8 mouse cellular contexts compared by ENCODE assay signal in genomic region chr5:105400424-105401375, GRCm38 (mm10). TPM values are rescaled to one million over a fixed set of nuclear protein-coding genes. Genes with fewer than 3 reads are reported as not detected.
A peak's percentile ranks its signal among the peaks of the same experiment; 100 is the strongest.
DNase-seq lines count a peak whose midpoint lies in the region; ATAC-seq and TF ChIP-seq lines count a peak whose summit lies in the region.

No protein-coding gene starts in this region.

- no peaks in the 10 kb centered on the region for H3K4me1 ChIP-seq in cerebellum, adult 2 months (ENCODE audit: control insufficient read depth, insufficient read depth, low read length)
- no peaks in the 10 kb centered on the region for H3K4me1 ChIP-seq in intestine, embryonic 16.5 days (ENCODE audit: control insufficient read depth, insufficient read depth, low read length)

- no peaks in the 10 kb centered on the region for H3K27me3 ChIP-seq in cerebellum, adult 2 months (ENCODE audit: control insufficient read depth, insufficient read depth, low read length)
- H3K27me3 ChIP-seq in intestine, embryonic 16.5 days (replicated peaks; ENCODE audit: control insufficient read depth, insufficient read depth, low read length) = no peaks in the 10 kb centered on the region

- no peak; the same call in 1 of the 2 replicates for ATAC-seq in cerebellum, adult (ENCODE audit: insufficient number of reproducible peaks, low FRiP score, low TSS enrichment)
- no peak for ATAC-seq in intestine, embryonic 16.5 days
- ATAC-seq in megakaryocyte progenitor cell, adult 5-6 weeks (replicated peaks; ENCODE audit: poor library complexity) = no peak

- H3K27ac ChIP-seq in cerebellum, adult 2 months (ENCODE audit: insufficient read depth, low read length) = peak overlapping the region; percentile 39; the same call in 1 of the 2 replicates
- H3K27ac ChIP-seq in intestine, embryonic 16.5 days (ENCODE audit: low read length) = no peak overlapping the region

- no peaks in the 10 kb centered on the region for H3K36me3 ChIP-seq in intestine, embryonic 16.5 days (ENCODE audit: control insufficient read depth, insufficient read depth, low read length)

- 33% methylated on average over 17 of the region's 17 CpGs for WGBS in cerebellum, adult 2 months
- WGBS in intestine, embryonic 16.5 days = 60% methylated on average over 17 of the region's 17 CpGs

- TF ChIP-seq POLR2A in cerebellum, adult 2 months (IDR thresholded peaks at IDR 0.05; ENCODE audit: borderline replicate concordance, insufficient read depth, low read length) = no peak

- peak; percentile 32 to 38 for DNase-seq in cerebellum, adult 2 months
- peak; percentile 31 for DNase-seq in right cerebral cortex, adult 18-20 months
- no peak for DNase-seq in right cerebral cortex, postnatal 4 days
- DNase-seq in mesoderm, embryonic 11.5 days (ENCODE audit: low read depth, low spot score) = peak; percentile 52
- DNase-seq in spleen, postnatal 10 days (ENCODE audit: low spot score in 2 of 2) = no peak

- H3K9ac ChIP-seq in intestine, embryonic 16.5 days (ENCODE audit: low read depth, low read length) = no peak overlapping the region

- H3K4me2 ChIP-seq in intestine, embryonic 16.5 days (ENCODE audit: low read depth, low read length) = 0 out of 2 replicates have a peak overlapping the region, but pooled peaks have one; percentile 6

- peak overlapping the region; percentile 66 for H3K4me3 ChIP-seq in cerebellum, adult 2 months (replicated peaks; ENCODE audit: insufficient read depth, low read depth, low read length)
- no peak overlapping the region for H3K4me3 ChIP-seq in intestine, embryonic 16.5 days (ENCODE audit: low read length)

- H3K9me3 ChIP-seq in intestine, embryonic 16.5 days (ENCODE audit: control insufficient read depth, low read length) = no peaks in the 10 kb centered on the region

- TF ChIP-seq CTCF in cerebellum, adult 2 months (IDR thresholded peaks at IDR 0.05; ENCODE audit: borderline replicate concordance, insufficient read depth, low read depth, low read length) = 0 out of 2 replicates have a peak, but pooled peaks have one; percentile 3

RNA-seq across cellular contexts. Expression of gene Lrrc8b, which starts 14.9 kb away (rescaled TPM):
- polyA plus RNA-seq in cerebellum, adult 2 months (2012; rRNA removed) = 23.4 and 23.6 TPM in 2 replicates
- polyA plus RNA-seq in intestine, embryonic 16.5 days (2015; fragmentation: Nextera tagmentation; extraction: Ambion mirVana) = 3.1 and 3.7 TPM in 2 replicates
- 15.3 and 20.5 TPM in 2 replicates for total RNA-seq in megakaryocyte progenitor cell, adult 5-6 weeks (2015)
- total RNA-seq in megakaryocyte progenitor cell, adult 5-6 weeks (2017) = 8.0 and 9.5 TPM in 2 replicates

Comparison
In these comparisons a context has a peak if more than half of its experiments do, and no peak if none do; other contexts are left out.
1. DNase-seq: peak in cerebellum, adult 2 months (2 of 2), right cerebral cortex, adult 18-20 months (single experiment) and mesoderm, embryonic 11.5 days (single experiment); none in right cerebral cortex, postnatal 4 days (single experiment) and spleen, postnatal 10 days (0 of 2).